Mouse (Mus musculus): ENCODE data around the gene Rgl2. TPM values are rescaled to one million over a fixed set of nuclear protein-coding genes. Genes with fewer than 3 reads are reported as not detected.

Rgl2 gene
- polyA plus RNA-seq, 1 experiment from 2014 or later = 61.3 TPM

- peaks cover 15% of the 10 kb centered on the region for H3K4me1 ChIP-seq (replicated peaks)
- ATAC-seq (ENCODE audit: insufficient number of reproducible peaks, insufficient read depth, low FRiP score, low TSS enrichment, low read depth) = no peak
- no peak overlapping the region for H3K9ac ChIP-seq (replicated peaks)
- H3K4me3 ChIP-seq (replicated peaks) = no peak overlapping the region
- H3K9me3 ChIP-seq = no peaks in the 10 kb centered on the region
- H3K27ac ChIP-seq = no peak overlapping the region
- H3K36me3 ChIP-seq = peaks cover 29% of the 10 kb centered on the region
- no peak overlapping the region for H3K4me2 ChIP-seq
- no peaks in the 10 kb centered on the region for H3K27me3 ChIP-seq
- WGBS = 79% methylated on average over 17 of the region's 17 CpGs
These were observed 3.0 kb upstream of the Rgl2 start for GRCm38 (mm10) chr17:33926207-33926932.

- H3K36me3 ChIP-seq = peaks cover 45% of the 10 kb centered on the region
- H3K27me3 ChIP-seq = no peaks in the 10 kb centered on the region
- peaks cover 18% of the 10 kb centered on the region for H3K4me1 ChIP-seq (replicated peaks)
- H3K4me3 ChIP-seq (replicated peaks) = peak overlapping the region; percentile 73
- no peak overlapping the region for H3K27ac ChIP-seq
- WGBS = 63% methylated on average over 21 of the region's 21 CpGs
- peak overlapping the region; percentile 88 for H3K4me2 ChIP-seq
- peak overlapping the region; percentile 74 for H3K9ac ChIP-seq (replicated peaks)
- no peak for ATAC-seq (ENCODE audit: insufficient number of reproducible peaks, insufficient read depth, low FRiP score, low TSS enrichment, low read depth)
- no peaks in the 10 kb centered on the region for H3K9me3 ChIP-seq
These were observed 944 bp upstream of the Rgl2 start for GRCm38 (mm10) chr17:33928251-33928947.

- ATAC-seq (ENCODE audit: insufficient number of reproducible peaks, insufficient read depth, low FRiP score, low TSS enrichment, low read depth) = no peak
- H3K4me2 ChIP-seq = peak overlapping the region; percentile 88
- peaks cover 59% of the 10 kb centered on the region for H3K36me3 ChIP-seq
- peak overlapping the region; percentile 73 for H3K4me3 ChIP-seq (replicated peaks)
- peak overlapping the region; percentile 74 for H3K9ac ChIP-seq (replicated peaks)
- no peaks in the 10 kb centered on the region for H3K9me3 ChIP-seq
- WGBS = under 1% methylated on average over 45 of the region's 45 CpGs
- H3K27ac ChIP-seq = peak overlapping the region; percentile 97
- peaks cover 18% of the 10 kb centered on the region for H3K4me1 ChIP-seq (replicated peaks)
- H3K27me3 ChIP-seq = no peaks in the 10 kb centered on the region
These were observed 1.2 kb downstream of the Rgl2 start for GRCm38 (mm10) chr17:33930280-33931158.

- Histone ChIP-seq H3K4me1 (replicated peaks) (peaks cover 18% of the 10 kb centered on the region), H3K9ac (replicated peaks) (peak overlapping the region; percentile 74; the same call in 1 of the 2 replicates), H3K4me3 (replicated peaks) (peak overlapping the region; percentile 73), H3K4me2 (peak overlapping the region; percentile 88), H3K27ac (0 out of 2 replicates have a peak overlapping the region, but pooled peaks have one; percentile 17), H3K36me3 (peaks cover 59% of the 10 kb centered on the region), H3K9me3 (no peaks in the 10 kb centered on the region), H3K27me3 (no peaks in the 10 kb centered on the region)
- 31% methylated on average over 18 of the region's 18 CpGs for WGBS
- ATAC-seq (ENCODE audit: insufficient number of reproducible peaks, insufficient read depth, low FRiP score, low TSS enrichment, low read depth) = no peak
These were observed 2.0 kb downstream of the Rgl2 start for GRCm38 (mm10) chr17:33931159-33931866.

GRCm38 (mm10) chr17:33931947-33932346 lies 2.6 kb downstream of the Rgl2 start:
- Histone ChIP-seq H3K36me3 (peaks cover 58% of the 10 kb centered on the region), H3K4me2 (0 out of 2 replicates have a peak overlapping the region, but pooled peaks have one; percentile 88), H3K27ac (no peak overlapping the region), H3K9ac (replicated peaks) (no peak overlapping the region), H3K4me3 (replicated peaks) (no peak overlapping the region), H3K4me1 (replicated peaks) (peaks cover 18% of the 10 kb centered on the region), H3K27me3 (no peaks in the 10 kb centered on the region), H3K9me3 (no peaks in the 10 kb centered on the region)
- WGBS = 89% methylated on average over 11 of the region's 11 CpGs
- no peak for ATAC-seq (ENCODE audit: insufficient number of reproducible peaks, insufficient read depth, low FRiP score, low TSS enrichment, low read depth)

GRCm38 (mm10) chr17:33932448-33932847 lies 3.1 kb downstream of the Rgl2 start:
- no peak overlapping the region for H3K27ac ChIP-seq
- peaks cover 18% of the 10 kb centered on the region for H3K4me1 ChIP-seq (replicated peaks)
- no peaks in the 10 kb centered on the region for H3K27me3 ChIP-seq
- H3K36me3 ChIP-seq = peaks cover 60% of the 10 kb centered on the region
- no peak overlapping the region for H3K4me2 ChIP-seq
- no peaks in the 10 kb centered on the region for H3K9me3 ChIP-seq
- no peak overlapping the region for H3K4me3 ChIP-seq (replicated peaks)
- no peak for ATAC-seq (ENCODE audit: insufficient number of reproducible peaks, insufficient read depth, low FRiP score, low TSS enrichment, low read depth)
- WGBS = 89% methylated on average over 14 of the region's 14 CpGs
- no peak overlapping the region for H3K9ac ChIP-seq (replicated peaks)

GRCm38 (mm10) chr17:33932970-33933369 lies 3.6 kb downstream of the Rgl2 start:
- ATAC-seq (ENCODE audit: insufficient number of reproducible peaks, insufficient read depth, low FRiP score, low TSS enrichment, low read depth) = no peak
- H3K36me3 ChIP-seq = peaks cover 59% of the 10 kb centered on the region
- peaks cover 17% of the 10 kb centered on the region for H3K4me1 ChIP-seq (replicated peaks)
- H3K9me3 ChIP-seq = no peaks in the 10 kb centered on the region
- no peaks in the 10 kb centered on the region for H3K27me3 ChIP-seq
- H3K4me2 ChIP-seq = no peak overlapping the region
- 93% methylated on average over 15 of the region's 15 CpGs for WGBS
- H3K4me3 ChIP-seq (replicated peaks) = no peak overlapping the region
- no peak overlapping the region for H3K9ac ChIP-seq (replicated peaks)
- H3K27ac ChIP-seq = no peak overlapping the region

GRCm38 (mm10) chr17:33935422-33936055 lies 6.2 kb downstream of the Rgl2 start:
- peaks cover 69% of the 10 kb centered on the region for H3K36me3 ChIP-seq
- no peak overlapping the region; the same call in 1 of the 2 replicates for H3K4me3 ChIP-seq (replicated peaks)
- WGBS = 87% methylated on average over 21 of the region's 21 CpGs
- no peaks in the 10 kb centered on the region for H3K27me3 ChIP-seq
- no peaks in the 10 kb centered on the region for H3K9me3 ChIP-seq
- no peak overlapping the region for H3K4me2 ChIP-seq
- H3K27ac ChIP-seq = no peak overlapping the region
- no peak overlapping the region for H3K9ac ChIP-seq (replicated peaks)
- ATAC-seq (ENCODE audit: insufficient number of reproducible peaks, insufficient read depth, low FRiP score, low TSS enrichment, low read depth) = no peak
- peaks cover 18% of the 10 kb centered on the region for H3K4me1 ChIP-seq (replicated peaks)

GRCm38 (mm10) chr17:33936993-33937392 lies 7.7 kb downstream of the Rgl2 start:
- H3K4me2 ChIP-seq = no peak overlapping the region
- no peak overlapping the region for H3K27ac ChIP-seq
- no peak overlapping the region for H3K9ac ChIP-seq (replicated peaks)
- H3K27me3 ChIP-seq = no peaks in the 10 kb centered on the region
- H3K9me3 ChIP-seq = no peaks in the 10 kb centered on the region
- peaks cover 16% of the 10 kb centered on the region for H3K4me1 ChIP-seq (replicated peaks)
- H3K4me3 ChIP-seq (replicated peaks) = no peak overlapping the region; the same call in 1 of the 2 replicates
- ATAC-seq (ENCODE audit: insufficient number of reproducible peaks, insufficient read depth, low FRiP score, low TSS enrichment, low read depth) = no peak
- WGBS = 87% methylated on average over 15 of the region's 15 CpGs
- peaks cover 69% of the 10 kb centered on the region for H3K36me3 ChIP-seq

GRCm38 (mm10) chr17:33938783-33939182 lies 9.4 kb downstream of the Rgl2 start:
- ATAC-seq (ENCODE audit: insufficient number of reproducible peaks, insufficient read depth, low FRiP score, low TSS enrichment, low read depth) = no peak
- Histone ChIP-seq H3K36me3 (peaks cover 67% of the 10 kb centered on the region), H3K4me1 (replicated peaks) (peaks cover 16% of the 10 kb centered on the region)

More at GRCm38 (mm10) chr17:33938783-33939182, 9.4 kb downstream of the Rgl2 start:
- Histone ChIP-seq H3K27me3 (no peaks in the 10 kb centered on the region), H3K4me3 (replicated peaks) (peak overlapping the region; percentile 69), H3K9ac (replicated peaks) (0 out of 2 replicates have a peak overlapping the region, but pooled peaks have one; percentile 68), H3K9me3 (no peaks in the 10 kb centered on the region), H3K27ac (no peak overlapping the region), H3K4me2 (peak overlapping the region; percentile 91)
- WGBS = 76% methylated on average over 11 of the region's 11 CpGs

Measured in limb, embryonic 12.5 days (tissue).